Mouse (Mus musculus) heart, embryonic 12.5 days (tissue): Measurements from ENCODE around the gene Gm40460. TPM values are rescaled to one million over a fixed set of nuclear protein-coding genes. Genes with fewer than 3 reads are reported as not detected.

ENCODE experiments used
- polyA plus RNA-seq: library from polyadenylated mRNA; unstranded; fragments of >200 nt; fragmentation: Nextera tagmentation; extraction: Ambion mirVana; gene quantifications from 2 replicates; pipeline ENCODE4 v1.2.1, GENCODE M21; 2016

The Gm40460 gene
- polyA plus RNA-seq, 1 experiment from 2014 or later, result not detected

Other genes starting within 250 kb of the Gm40460 start
- 42.7 and 43.6 TPM in 2 replicates for gene Mob2, start 180.0 kb downstream of the Gm40460 start, polyA plus RNA-seq
- gene Dusp8, start 145.2 kb downstream of the Gm40460 start, polyA plus RNA-seq, result 17.7 and 17.8 TPM in 2 replicates
- gene Gm45618, start 120.3 kb downstream of the Gm40460 start, polyA plus RNA-seq, result not detected in 2 replicates
- gene Gm39115, start 105.0 kb downstream of the Gm40460 start, polyA plus RNA-seq, result not detected in 2 replicates
- gene Gm45337, start 96.5 kb downstream of the Gm40460 start, polyA plus RNA-seq, result not detected in 2 replicates
- gene Gm29735, start 84.0 kb downstream of the Gm40460 start, polyA plus RNA-seq, result not detected in 2 replicates
- not detected in 2 replicates for gene Gm4553, start 75.3 kb downstream of the Gm40460 start, polyA plus RNA-seq
- gene Krtap5-2, start 65.1 kb downstream of the Gm40460 start, polyA plus RNA-seq, result not detected in 2 replicates
- gene Gm10153, start 50.7 kb downstream of the Gm40460 start, polyA plus RNA-seq, result not detected in 2 replicates
- gene Krtap5-3, start 39.7 kb downstream of the Gm40460 start, polyA plus RNA-seq, result not detected in 2 replicates
- not detected in 2 replicates for gene Gm7579, start 29.2 kb downstream of the Gm40460 start, polyA plus RNA-seq
- gene Krtap5-5, start 11.1 kb downstream of the Gm40460 start, polyA plus RNA-seq, result not detected in 2 replicates
- gene Gm2431, start 17.3 kb upstream of the Gm40460 start, polyA plus RNA-seq, result not detected in 2 replicates
- gene Gm4559, start 33.3 kb upstream of the Gm40460 start, polyA plus RNA-seq, result not detected in 2 replicates
- not detected in 2 replicates for gene Krtap5-1, start 56.0 kb upstream of the Gm40460 start, polyA plus RNA-seq
- gene Krtap5-4, start 62.5 kb upstream of the Gm40460 start, polyA plus RNA-seq, result not detected in 2 replicates
- 5.4 and 7.4 TPM in 2 replicates for gene Ifitm10, start 132.7 kb upstream of the Gm40460 start, polyA plus RNA-seq
- gene Gm49369, start 141.6 kb upstream of the Gm40460 start, polyA plus RNA-seq, result 3.0 TPM in 1 of 2 replicates, not detected in the other
- gene Ctsd, start 147.0 kb upstream of the Gm40460 start, polyA plus RNA-seq, result 431 and 436 TPM in 2 replicates
- 0.28 and 0.57 TPM in 2 replicates for gene Syt8, start 193.8 kb upstream of the Gm40460 start, polyA plus RNA-seq
- 50.6 and 53.5 TPM in 2 replicates for gene Tnni2, start 200.7 kb upstream of the Gm40460 start, polyA plus RNA-seq
- gene Lsp1, start 219.7 kb upstream of the Gm40460 start, polyA plus RNA-seq, result 33.4 and 38.4 TPM in 2 replicates